Mouse (Mus musculus): ENCODE measurements at regions not wholly inside any gene's neighbourhood (a gene's known extent, or its start where the extent isn't known, plus 50 kb on each side); places are given as distances from the start of the nearest gene placed in this dataset.
A peak's percentile ranks its signal among the peaks of the same experiment; 100 is the strongest.
"Not testable (repeated sequence)": the region's sequence is repeated elsewhere in the genome, so short reads cannot be mapped to it uniquely, and the experiment has no call there.

GRCm38 (mm10) chr9:43524947-43525565, 214.4 kb downstream of the Trim29 start:
- DNase-seq, result no peak

GRCm38 (mm10) chr9:43532187-43532586, 211.6 kb upstream of the Nectin1 start:
- no peak for DNase-seq

- DNase-seq, result no peak
Measured at GRCm38 (mm10) chr9:43535967-43536366, 207.8 kb upstream of the Nectin1 start.

GRCm38 (mm10) chr9:43537121-43537520, 206.7 kb upstream of the Nectin1 start:
- DNase-seq, result no peak

- no peak for DNase-seq
Measured at GRCm38 (mm10) chr9:43540131-43540530, 203.7 kb upstream of the Nectin1 start.

- DNase-seq, result peak; percentile 81
Measured at GRCm38 (mm10) chr9:43541234-43541633, 202.6 kb upstream of the Nectin1 start.

GRCm38 (mm10) chr9:43542077-43542654, 201.6 kb upstream of the Nectin1 start:
- DNase-seq, result no peak

- peak; percentile 3 for DNase-seq
Measured at GRCm38 (mm10) chr9:43545081-43545565, 198.7 kb upstream of the Nectin1 start.

- DNase-seq, result no peak
Measured at GRCm38 (mm10) chr9:43548883-43549282, 194.9 kb upstream of the Nectin1 start.

GRCm38 (mm10) chr9:43549293-43549692, 194.5 kb upstream of the Nectin1 start:
- DNase-seq, result no peak

- DNase-seq, result not testable (repeated sequence)
Measured at GRCm38 (mm10) chr9:43552758-43553157, 191.0 kb upstream of the Nectin1 start.

- DNase-seq, result no peak
Measured at GRCm38 (mm10) chr9:43562016-43562415, 181.8 kb upstream of the Nectin1 start.

GRCm38 (mm10) chr9:43564239-43564906, 179.4 kb upstream of the Nectin1 start:
- DNase-seq, result no peak

GRCm38 (mm10) chr9:43568851-43569250, 174.9 kb upstream of the Nectin1 start:
- DNase-seq, result no peak

- DNase-seq, result no peak
Measured at GRCm38 (mm10) chr9:43571086-43571485, 172.7 kb upstream of the Nectin1 start.

GRCm38 (mm10) chr9:43575659-43576058, 168.1 kb upstream of the Nectin1 start:
- no peak for DNase-seq

- DNase-seq, result no peak
Measured at GRCm38 (mm10) chr9:43580653-43581052, 163.1 kb upstream of the Nectin1 start.

GRCm38 (mm10) chr9:43585616-43586015, 158.2 kb upstream of the Nectin1 start:
- no peak for DNase-seq

GRCm38 (mm10) chr9:43593236-43593635, 150.5 kb upstream of the Nectin1 start:
- DNase-seq, result no peak

GRCm38 (mm10) chr9:43594814-43595213, 149.0 kb upstream of the Nectin1 start:
- DNase-seq, result no peak

- no peak for DNase-seq
Measured at GRCm38 (mm10) chr9:43595461-43595860, 148.3 kb upstream of the Nectin1 start.

- no peak for DNase-seq
Measured at GRCm38 (mm10) chr9:43600396-43600795, 143.4 kb upstream of the Nectin1 start.

GRCm38 (mm10) chr9:43617632-43618031, 126.2 kb upstream of the Nectin1 start:
- DNase-seq, result no peak

- DNase-seq, result no peak
Measured at GRCm38 (mm10) chr9:43627558-43627957, 116.2 kb upstream of the Nectin1 start.

Measured in kidney, adult 9 months (tissue).